ENCODE assay signal across 22 mouse cellular contexts in genomic region chr1:119016866-119017265, GRCm38 (mm10). TPM values are rescaled to one million over a fixed set of nuclear protein-coding genes. Genes with fewer than 3 reads are reported as not detected.
DNase-seq lines count a peak whose midpoint lies in the region; ATAC-seq and TF ChIP-seq lines count a peak whose summit lies in the region.
"Had no signal": no experiment of that assay in that cellular context is flagged by ENCODE, and none has a peak within 500 bp of the region (broad histone marks: within the 10 kb centered on the region; RNA-seq: fewer than 3 reads in every experiment).

No protein-coding gene starts in this region.

- H3K27ac ChIP-seq in heart, embryonic 13.5 days (replicated peaks): no peak overlapping the region
- H3K27ac ChIP-seq in liver, postnatal 0 days (ENCODE audit: low read depth): no peak overlapping the region
- no peak overlapping the region for H3K27ac ChIP-seq in forebrain, embryonic 15.5 days (replicated peaks)
- H3K27ac ChIP-seq: embryonic facial prominence, embryonic 15.5 days; forebrain, embryonic 10.5 days; liver, embryonic 12.5 days; lung, embryonic 15.5 days; midbrain, embryonic 15.5 days had no signal

- 0 out of 2 replicates have a peak overlapping the region, but pooled peaks have one; percentile 14 for H3K9ac ChIP-seq in heart, embryonic 13.5 days
- H3K9ac ChIP-seq in liver, postnatal 0 days (replicated peaks): no peak overlapping the region
- H3K9ac ChIP-seq in forebrain, embryonic 15.5 days (replicated peaks): no peak overlapping the region
- H3K9ac ChIP-seq: embryonic facial prominence, embryonic 15.5 days; liver, embryonic 12.5 days; lung, embryonic 15.5 days; midbrain, embryonic 15.5 days had no signal

- no peak overlapping the region for H3K4me2 ChIP-seq in heart, embryonic 13.5 days
- no peak overlapping the region for H3K4me2 ChIP-seq in liver, postnatal 0 days (ENCODE audit: low read depth, low read length)
- no peak overlapping the region for H3K4me2 ChIP-seq in forebrain, embryonic 15.5 days (replicated peaks)
- H3K4me2 ChIP-seq: embryonic facial prominence, embryonic 15.5 days; liver, embryonic 12.5 days; lung, embryonic 15.5 days; midbrain, embryonic 15.5 days had no signal

- H3K4me1 ChIP-seq in heart, embryonic 13.5 days: peaks cover 12% of the 10 kb centered on the region; the same call in 1 of the 2 replicates
- H3K4me1 ChIP-seq in liver, postnatal 0 days (ENCODE audit: insufficient read depth): no peaks in the 10 kb centered on the region
- H3K4me1 ChIP-seq in forebrain, embryonic 15.5 days: peaks cover 21% of the 10 kb centered on the region
- H3K4me1 ChIP-seq: liver, embryonic 12.5 days; lung, embryonic 15.5 days; midbrain, embryonic 15.5 days had no signal

- H3K9me3 ChIP-seq in heart, embryonic 13.5 days: no peaks in the 10 kb centered on the region
- H3K9me3 ChIP-seq in liver, postnatal 0 days (ENCODE audit: low read length): no peaks in the 10 kb centered on the region
- H3K9me3 ChIP-seq in forebrain, embryonic 15.5 days: no peaks in the 10 kb centered on the region
- H3K9me3 ChIP-seq: embryonic facial prominence, embryonic 15.5 days; forebrain, embryonic 10.5 days; liver, embryonic 12.5 days; lung, embryonic 15.5 days; midbrain, embryonic 15.5 days had no signal

- TF ChIP-seq EP300 in liver, postnatal 0 days (IDR thresholded peaks at IDR 0.05; ENCODE audit: low read depth): no peak

- intact Hi-C loops in left cerebral cortex, postnatal 14 days (cut with DNase I): no loop called here
- intact Hi-C loops in left cerebral cortex, postnatal 10 days (cut with DNase I): no loop called here

- no peaks in the 10 kb centered on the region for H3K27me3 ChIP-seq in heart, embryonic 13.5 days (replicated peaks)
- no peaks in the 10 kb centered on the region for H3K27me3 ChIP-seq in liver, postnatal 0 days (ENCODE audit: insufficient read depth, low read length)
- no peaks in the 10 kb centered on the region for H3K27me3 ChIP-seq in forebrain, embryonic 15.5 days
- H3K27me3 ChIP-seq: embryonic facial prominence, embryonic 15.5 days; liver, embryonic 12.5 days; lung, embryonic 15.5 days; midbrain, embryonic 15.5 days had no signal

- DNase-seq in frontal cortex, adult 2 months (ENCODE audit: extremely low spot score in 1 of 2, low spot score in 1 of 2): peak; percentile 22 to 59
- DNase-seq in frontal cortex, postnatal 10 days (ENCODE audit: low spot score in 2 of 2): no peak
- DNase-seq in left cerebral cortex, postnatal 14 days (ENCODE audit: low spot score in 2 of 2): peak; percentile 48 to 64
- no peak for DNase-seq in left cerebral cortex, postnatal 10 days (ENCODE audit: extremely low spot score in 1 of 2, low spot score in 2 of 2)
- DNase-seq in right cerebral cortex, postnatal 25 days: peak; percentile 43
- DNase-seq in liver, postnatal 0 days: no peak
- DNase-seq: cerebellum, adult 11 months; cerebellum, postnatal 14 days; embryo, embryonic 11 days; kidney, adult 8-10 months; kidney, postnatal 36 days; retina, postnatal 1 day; thymus, postnatal 4 days had no signal

- no peak for TF ChIP-seq CTCF in liver, postnatal 0 days (IDR thresholded peaks at IDR 0.05; ENCODE audit: low read depth)

- WGBS in heart, embryonic 13.5 days: 48% methylated on average over 3 of the region's 3 CpGs
- WGBS in liver, postnatal 0 days (ENCODE audit: insufficient replicate concordance): 78% methylated on average over 3 of the region's 3 CpGs
- WGBS in forebrain, embryonic 15.5 days: 59% methylated on average over 3 of the region's 3 CpGs

- ATAC-seq in heart, embryonic 13.5 days (ENCODE audit: extremely low read depth, insufficient number of reproducible peaks, low FRiP score, low TSS enrichment): no peak; the same call in 1 of the 2 replicates
- ATAC-seq in liver, postnatal 0 days: no peak
- no peak for ATAC-seq in forebrain, embryonic 15.5 days (replicated peaks)
- ATAC-seq: liver, embryonic 12.5 days; midbrain, embryonic 15.5 days had no signal

- H3K4me3 ChIP-seq in heart, embryonic 13.5 days: no peak overlapping the region
- no peak overlapping the region for H3K4me3 ChIP-seq in liver, postnatal 0 days (ENCODE audit: low read depth, low read length)
- H3K4me3 ChIP-seq in forebrain, embryonic 15.5 days: no peak overlapping the region
- H3K4me3 ChIP-seq: embryonic facial prominence, embryonic 15.5 days; forebrain, embryonic 10.5 days; liver, embryonic 12.5 days; lung, embryonic 15.5 days; midbrain, embryonic 15.5 days had no signal

- 0 out of 2 replicates have a peak, but pooled peaks cover 3% of the 10 kb centered on the region for H3K36me3 ChIP-seq in heart, embryonic 13.5 days
- H3K36me3 ChIP-seq in liver, postnatal 0 days (replicated peaks; ENCODE audit: insufficient read depth, low read length): no peaks in the 10 kb centered on the region
- H3K36me3 ChIP-seq in forebrain, embryonic 15.5 days: no peaks in the 10 kb centered on the region
- H3K36me3 ChIP-seq: liver, embryonic 12.5 days; lung, embryonic 15.5 days; midbrain, embryonic 15.5 days had no signal

RNA-seq across cellular contexts. Expression of gene Gli2, which starts 36.6 kb away (rescaled TPM):
- polyA plus RNA-seq in frontal cortex, adult 2 months (2012; rRNA removed): 1.6 and 2.2 TPM in 2 replicates
- total RNA-seq in left cerebral cortex, postnatal 14 days (2021): 1 to 10 TPM; 3.3 to 3.8 TPM
- total RNA-seq in left cerebral cortex, postnatal 10 days (2021): 1 to 10 TPM; 2.8 to 3.8 TPM
- polyA plus RNA-seq in heart, embryonic 13.5 days (2015; fragmentation: Nextera tagmentation; extraction: Ambion mirVana): 3.1 and 3.3 TPM in 2 replicates
- 0.27 and 0.28 TPM in 2 replicates for polyA plus RNA-seq in liver, postnatal 0 days (2015; fragmentation: Nextera tagmentation; extraction: Ambion mirVana)
- polyA plus RNA-seq in forebrain, embryonic 15.5 days (2015; fragmentation: Nextera tagmentation; extraction: Ambion mirVana): 4.0 and 5.4 TPM in 2 replicates
- total RNA-seq: granulocyte monocyte progenitor cell, adult 5-6 weeks; megakaryocyte progenitor cell, adult 5-6 weeks had no signal

Comparison
In these comparisons a context has a peak if more than half of its experiments do, and no peak if none do; other contexts are left out.
1. DNase-seq: peak in frontal cortex, adult 2 months (2 of 2), left cerebral cortex, postnatal 14 days (2 of 2) and right cerebral cortex, postnatal 25 days (single experiment); none in frontal cortex, postnatal 10 days (0 of 2), left cerebral cortex, postnatal 10 days (0 of 2) and liver, postnatal 0 days (single experiment).